Mouse (Mus musculus): ENCODE measurements around the gene Chd1. TPM values are rescaled to one million over a fixed set of nuclear protein-coding genes. Genes with fewer than 3 reads are reported as not detected.
"Not testable (repeated sequence)": the region's sequence is repeated elsewhere in the genome, so short reads cannot be mapped to it uniquely, and the experiment has no call there.

The Chd1 gene
- polyA plus RNA-seq, 1 experiment from 2014 or later: 28.0 TPM

- 84% methylated on average over 10 of the region's 10 CpGs for WGBS
- Histone ChIP-seq H3K4me2 (no peak overlapping the region), H3K9ac (no peak overlapping the region), H3K9me3 (replicated peaks) (no peaks in the 10 kb centered on the region), H3K36me3 (peaks cover 39% of the 10 kb centered on the region), H3K27me3 (replicated peaks) (no peaks in the 10 kb centered on the region), H3K27ac (ENCODE audit: poor library complexity, severe bottlenecking) (no peak overlapping the region), H3K4me3 (no peak overlapping the region), H3K4me1 (replicated peaks) (no peaks in the 10 kb centered on the region)
- ATAC-seq (ENCODE audit: insufficient number of reproducible peaks, low FRiP score): no peak
Observed at GRCm38 (mm10) chr17:15737346-15737917, 32.7 kb downstream of the Chd1 start.

GRCm38 (mm10) chr17:15741836-15742235 lies 37.1 kb downstream of the Chd1 start:
- H3K36me3 ChIP-seq: peaks cover 51% of the 10 kb centered on the region
- H3K27ac ChIP-seq (ENCODE audit: poor library complexity, severe bottlenecking): no peak overlapping the region
- H3K4me3 ChIP-seq: no peak overlapping the region
- H3K4me1 ChIP-seq (replicated peaks): 0 out of 2 replicates have a peak, but pooled peaks cover 5% of the 10 kb centered on the region
- H3K27me3 ChIP-seq (replicated peaks): no peaks in the 10 kb centered on the region
- H3K4me2 ChIP-seq: no peak overlapping the region
- ATAC-seq (ENCODE audit: insufficient number of reproducible peaks, low FRiP score): no peak
- H3K9me3 ChIP-seq (replicated peaks): no peaks in the 10 kb centered on the region
- H3K9ac ChIP-seq: no peak overlapping the region
- 89% methylated on average over 8 of the region's 8 CpGs for whole genome bisulfite sequencing

GRCm38 (mm10) chr17:15742953-15743352 lies 38.2 kb downstream of the Chd1 start:
- no peaks in the 10 kb centered on the region for H3K27me3 ChIP-seq (replicated peaks)
- no peak overlapping the region for H3K4me3 ChIP-seq
- no peaks in the 10 kb centered on the region for H3K9me3 ChIP-seq (replicated peaks)
- ATAC-seq (ENCODE audit: insufficient number of reproducible peaks, low FRiP score): no peak
- 81% methylated on average over 10 of the region's 10 CpGs for WGBS
- 0 out of 2 replicates have a peak, but pooled peaks cover 5% of the 10 kb centered on the region for H3K4me1 ChIP-seq (replicated peaks)
- no peak overlapping the region for H3K9ac ChIP-seq
- peaks cover 55% of the 10 kb centered on the region for H3K36me3 ChIP-seq
- H3K27ac ChIP-seq (ENCODE audit: poor library complexity, severe bottlenecking): peak overlapping the region; percentile 38; the same call in 1 of the 2 replicates
- H3K4me2 ChIP-seq: no peak overlapping the region

GRCm38 (mm10) chr17:15743379-15743778 lies 38.6 kb downstream of the Chd1 start:
- Histone ChIP-seq H3K9ac (no peak overlapping the region), H3K4me1 (replicated peaks) (0 out of 2 replicates have a peak, but pooled peaks cover 5% of the 10 kb centered on the region), H3K9me3 (replicated peaks) (no peaks in the 10 kb centered on the region), H3K27ac (ENCODE audit: poor library complexity, severe bottlenecking) (peak overlapping the region; percentile 39; the same call in 1 of the 2 replicates), H3K4me2 (no peak overlapping the region), H3K36me3 (peaks cover 58% of the 10 kb centered on the region), H3K27me3 (replicated peaks) (no peaks in the 10 kb centered on the region), H3K4me3 (no peak overlapping the region)
- WGBS: 66% methylated on average over 5 of the region's 5 CpGs
- ATAC-seq (ENCODE audit: insufficient number of reproducible peaks, low FRiP score): peak; percentile 64

GRCm38 (mm10) chr17:15746696-15747095 lies 41.9 kb downstream of the Chd1 start:
- no peak overlapping the region for H3K4me3 ChIP-seq
- H3K4me2 ChIP-seq: no peak overlapping the region
- WGBS: 83% methylated on average over 11 of the region's 11 CpGs
- ATAC-seq (ENCODE audit: insufficient number of reproducible peaks, low FRiP score): no peak
- peaks cover 68% of the 10 kb centered on the region for H3K36me3 ChIP-seq
- no peaks in the 10 kb centered on the region for H3K27me3 ChIP-seq (replicated peaks)
- H3K9ac ChIP-seq: no peak overlapping the region
- no peak overlapping the region for H3K27ac ChIP-seq (ENCODE audit: poor library complexity, severe bottlenecking)
- H3K4me1 ChIP-seq (replicated peaks): 0 out of 2 replicates have a peak, but pooled peaks cover 5% of the 10 kb centered on the region
- H3K9me3 ChIP-seq (replicated peaks): no peaks in the 10 kb centered on the region

GRCm38 (mm10) chr17:15748022-15748421 lies 43.3 kb downstream of the Chd1 start:
- no peak overlapping the region for H3K4me3 ChIP-seq
- peaks cover 69% of the 10 kb centered on the region for H3K36me3 ChIP-seq
- H3K27me3 ChIP-seq (replicated peaks): no peaks in the 10 kb centered on the region
- 0 out of 2 replicates have a peak, but pooled peaks cover 3% of the 10 kb centered on the region for H3K4me1 ChIP-seq (replicated peaks)
- no peak overlapping the region for H3K27ac ChIP-seq (ENCODE audit: poor library complexity, severe bottlenecking)
- H3K4me2 ChIP-seq: no peak overlapping the region
- no peak overlapping the region for H3K9ac ChIP-seq
- no peaks in the 10 kb centered on the region for H3K9me3 ChIP-seq (replicated peaks)
- WGBS: 89% methylated on average over 6 of the region's 6 CpGs
- no peak for ATAC-seq (ENCODE audit: insufficient number of reproducible peaks, low FRiP score)

- H3K27me3 ChIP-seq (replicated peaks); H3K4me3 ChIP-seq; H3K4me2 ChIP-seq; H3K27ac ChIP-seq (ENCODE audit: poor library complexity, severe bottlenecking); H3K9me3 ChIP-seq (replicated peaks); H3K4me1 ChIP-seq (replicated peaks); ATAC-seq (ENCODE audit: insufficient number of reproducible peaks, low FRiP score); H3K9ac ChIP-seq: not testable (repeated sequence)
- WGBS: 92% methylated on average over 5 of the region's 5 CpGs
- peaks cover 64% of the 10 kb centered on the region for H3K36me3 ChIP-seq
Observed at GRCm38 (mm10) chr17:15751264-15751663, 46.5 kb downstream of the Chd1 start.

- H3K27me3 ChIP-seq (replicated peaks): no peaks in the 10 kb centered on the region
- peaks cover 67% of the 10 kb centered on the region for H3K36me3 ChIP-seq
- 87% methylated on average over 8 of the region's 8 CpGs for WGBS
- no peaks in the 10 kb centered on the region for H3K9me3 ChIP-seq (replicated peaks)
- no peak for ATAC-seq (ENCODE audit: insufficient number of reproducible peaks, low FRiP score)
- no peak overlapping the region for H3K4me3 ChIP-seq
- H3K4me2 ChIP-seq: no peak overlapping the region
- H3K27ac ChIP-seq (ENCODE audit: poor library complexity, severe bottlenecking): no peak overlapping the region
- H3K4me1 ChIP-seq (replicated peaks): no peaks in the 10 kb centered on the region
- no peak overlapping the region for H3K9ac ChIP-seq
Observed at GRCm38 (mm10) chr17:15761191-15761590, 56.4 kb downstream of the Chd1 start.

GRCm38 (mm10) chr17:15769081-15769724 lies 64.4 kb downstream of the Chd1 start:
- 90% methylated on average over 7 of the region's 7 CpGs for WGBS
- Histone ChIP-seq H3K9me3 (replicated peaks) (no peaks in the 10 kb centered on the region), H3K4me2 (no peak overlapping the region), H3K4me1 (replicated peaks) (no peaks in the 10 kb centered on the region), H3K27me3 (replicated peaks) (no peaks in the 10 kb centered on the region), H3K36me3 (peaks cover 59% of the 10 kb centered on the region), H3K9ac (no peak overlapping the region), H3K27ac (ENCODE audit: poor library complexity, severe bottlenecking) (no peak overlapping the region), H3K4me3 (no peak overlapping the region)
- no peak for ATAC-seq (ENCODE audit: insufficient number of reproducible peaks, low FRiP score)

GRCm38 (mm10) chr17:15773956-15774355 lies 69.2 kb downstream of the Chd1 start:
- no peak for ATAC-seq (ENCODE audit: insufficient number of reproducible peaks, low FRiP score)
- 88% methylated on average over 6 of the region's 6 CpGs for WGBS

GRCm38 (mm10) chr17:15774565-15775215 lies 69.9 kb downstream of the Chd1 start:
- Histone ChIP-seq H3K36me3 (peaks cover 18% of the 10 kb centered on the region), H3K4me1 (replicated peaks) (peaks cover 4% of the 10 kb centered on the region; the same call in 1 of the 2 replicates), H3K9me3 (replicated peaks) (no peaks in the 10 kb centered on the region), H3K9ac (no peak overlapping the region), H3K27ac (ENCODE audit: poor library complexity, severe bottlenecking) (no peak overlapping the region), H3K27me3 (replicated peaks) (no peaks in the 10 kb centered on the region), H3K4me3 (no peak overlapping the region), H3K4me2 (no peak overlapping the region)
- WGBS: 78% methylated on average over 5 of the region's 5 CpGs
- ATAC-seq (ENCODE audit: insufficient number of reproducible peaks, low FRiP score): no peak

More at GRCm38 (mm10) chr17:15773956-15774355, 69.2 kb downstream of the Chd1 start:
- Histone ChIP-seq H3K4me1 (replicated peaks) (peaks cover 4% of the 10 kb centered on the region; the same call in 1 of the 2 replicates), H3K9ac (no peak overlapping the region), H3K36me3 (peaks cover 25% of the 10 kb centered on the region), H3K9me3 (replicated peaks) (no peaks in the 10 kb centered on the region), H3K4me2 (no peak overlapping the region), H3K4me3 (no peak overlapping the region), H3K27me3 (replicated peaks) (no peaks in the 10 kb centered on the region), H3K27ac (ENCODE audit: poor library complexity, severe bottlenecking) (no peak overlapping the region)

Measured in heart, embryonic 12.5 days (tissue).